In genomic region chr5:68128821-68129608, GRCm38 (mm10) we compare ENCODE assay signal across 13 mouse cellular contexts.
"Had no signal": no experiment of that assay in that cellular context is flagged by ENCODE, and none has a peak within 500 bp of the region (broad histone marks: within the 10 kb centered on the region; RNA-seq: fewer than 3 reads in every experiment).

No protein-coding gene starts in this region.

- H3K27me3 ChIP-seq: lung, embryonic 15.5 days; midbrain, embryonic 13.5 days; midbrain, embryonic 15.5 days; neural tube, embryonic 13.5 days; neural tube, embryonic 15.5 days had no signal

- H3K9me3 ChIP-seq: lung, embryonic 15.5 days; midbrain, embryonic 10.5 days; midbrain, embryonic 13.5 days; midbrain, embryonic 15.5 days; neural tube, embryonic 13.5 days; neural tube, embryonic 15.5 days had no signal

- H3K4me3 ChIP-seq: lung, embryonic 15.5 days; midbrain, embryonic 10.5 days; midbrain, embryonic 13.5 days; midbrain, embryonic 15.5 days; myocyte; neural tube, embryonic 13.5 days; neural tube, embryonic 15.5 days had no signal

- H3K4me1 ChIP-seq: lung, embryonic 15.5 days; midbrain, embryonic 10.5 days; midbrain, embryonic 13.5 days; midbrain, embryonic 15.5 days; neural tube, embryonic 13.5 days; neural tube, embryonic 15.5 days had no signal

- H3K4me2 ChIP-seq: lung, embryonic 15.5 days; midbrain, embryonic 13.5 days; midbrain, embryonic 15.5 days; neural tube, embryonic 13.5 days; neural tube, embryonic 15.5 days had no signal

- H3K9ac ChIP-seq: liver, postnatal 0 days; lung, embryonic 15.5 days; midbrain, embryonic 13.5 days; midbrain, embryonic 15.5 days; neural tube, embryonic 13.5 days; neural tube, embryonic 15.5 days had no signal

- H3K27ac ChIP-seq: lung, embryonic 15.5 days; midbrain, embryonic 10.5 days; midbrain, embryonic 13.5 days; midbrain, embryonic 15.5 days; neural tube, embryonic 13.5 days; neural tube, embryonic 15.5 days had no signal

- ATAC-seq: liver, postnatal 0 days; midbrain, embryonic 13.5 days; midbrain, embryonic 15.5 days had no signal

- H3K36me3 ChIP-seq: lung, embryonic 15.5 days; midbrain, embryonic 10.5 days; midbrain, embryonic 13.5 days; midbrain, embryonic 15.5 days; neural tube, embryonic 13.5 days; neural tube, embryonic 15.5 days had no signal

- DNase-seq: lung, adult 2 months; spleen, adult 18-20 months; thymus, adult 18-20 months; thymus, postnatal 14 days; thymus, postnatal 36 days had no signal
